Mouse (Mus musculus) thymus, adult 2 months (tissue): ENCODE measurements around the gene Inip. TPM values are rescaled to one million over a fixed set of nuclear protein-coding genes. Genes with fewer than 3 reads are reported as not detected.
A peak's percentile ranks its signal among the peaks of the same experiment; 100 is the strongest.

Experiments used
- DNase-seq: peaks from one replicate; pipeline ENCODE4 v3.0.0; 2021
- H3K27ac ChIP-seq: fragments of 200-500 bp; 2 replicates; pipeline ENCODE4 v1.5.1; 2012; ENCODE audit warnings: low read length, control low read depth; ENCODE audit not compliant: control insufficient read depth, insufficient read depth
- H3K27me3 ChIP-seq: fragments of 200-500 bp; 2 replicates; pipeline ENCODE4 v1.6.1; 2012; ENCODE audit warnings: mild to moderate bottlenecking, low read length, moderate library complexity, mixed read lengths; ENCODE audit not compliant: control insufficient read depth, insufficient read depth
- H3K36me3 ChIP-seq: fragments of 200-500 bp; 2 replicates; pipeline ENCODE4 v1.6.1; 2012; ENCODE audit warnings: mild to moderate bottlenecking, low read length, moderate library complexity; ENCODE audit not compliant: control insufficient read depth, insufficient read depth
- H3K4me1 ChIP-seq: fragments of 200-500 bp; replicated peaks from 2 replicates; pipeline ENCODE4 v1.6.1; 2012; ENCODE audit warnings: low read length; ENCODE audit not compliant: control insufficient read depth, insufficient read depth
- H3K4me3 ChIP-seq: fragments of 200-500 bp; 2 replicates; pipeline ENCODE4 v1.5.1; 2012; ENCODE audit warnings: mild to moderate bottlenecking, low read length, control low read depth, moderate library complexity; ENCODE audit not compliant: control insufficient read depth, insufficient read depth
- CTCF ChIP-seq: fragments of 200-500 bp; IDR thresholded peaks from 2 replicates; pipeline ENCODE4 v1.5.1; 2012; ENCODE audit warnings: mild to moderate bottlenecking, control low read depth, low read length, moderate library complexity, borderline replicate concordance; ENCODE audit not compliant: control insufficient read depth, poor library complexity, insufficient read depth; ENCODE audit errors: extremely low read depth
- POLR2A ChIP-seq: fragments of 200-500 bp; IDR thresholded peaks from 2 replicates; pipeline ENCODE4 v1.6.1; 2012; ENCODE audit warnings: mild to moderate bottlenecking, low read length, control low read depth, moderate library complexity; ENCODE audit not compliant: control insufficient read depth, poor library complexity, insufficient read depth; ENCODE audit errors: extremely low read depth
- WGBS: fragments of 180-500 bp; shearing (Covaris S2); methylation state at CpG from one replicate; pipeline ENCODE4 v1.1.7; 2018; 5-methylcytosine and 5-hydroxymethylcytosine counted together
- polyA plus RNA-seq: library from polyadenylated mRNA; depleted of rRNA; stranded (reverse); fragments of >200 nt; gene quantifications from 2 replicates; pipeline ENCODE4 v1.2.3, GENCODE M21; 2012

The Inip gene
- polyA plus RNA-seq, 1 experiment = 26.7 TPM

GRCm38 (mm10) chr4:59815121-59815810, 13.9 kb upstream of the Inip start:
- no peak for DNase-seq
- no peaks in the 10 kb centered on the region for H3K27me3 ChIP-seq
- H3K4me1 ChIP-seq = peaks cover 33% of the 10 kb centered on the region
- no peaks in the 10 kb centered on the region for H3K36me3 ChIP-seq
- no peak overlapping the region for H3K27ac ChIP-seq
- WGBS = 44% methylated on average over 4 of the region's 4 CpGs
- no peak overlapping the region for H3K4me3 ChIP-seq
- no peak for TF ChIP-seq POLR2A
- no peak for TF ChIP-seq CTCF

DNA sequence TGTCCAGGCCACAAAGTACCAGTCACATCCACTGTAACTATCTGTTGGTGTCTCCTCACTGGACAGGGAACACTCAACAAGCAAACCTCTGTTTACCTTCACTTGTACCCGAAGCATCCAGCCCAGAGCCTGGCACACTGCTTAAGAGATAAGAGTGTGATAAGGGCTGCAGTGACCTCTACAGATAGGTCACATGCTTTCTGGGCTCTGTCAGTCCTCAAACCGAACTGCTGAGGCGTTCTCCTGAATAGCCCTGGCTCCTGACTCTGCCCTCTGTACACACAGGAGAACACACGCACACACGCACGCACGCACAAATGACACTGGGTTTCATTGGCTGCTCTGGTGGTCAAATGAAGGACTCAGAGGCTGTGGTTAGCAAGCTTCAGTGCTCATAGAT, 12.7 kb upstream of the Inip start:
- Histone ChIP-seq H3K27ac (no peak overlapping the region), H3K36me3 (no peaks in the 10 kb centered on the region), H3K4me1 (peaks cover 24% of the 10 kb centered on the region), H3K27me3 (no peaks in the 10 kb centered on the region), H3K4me3 (no peak overlapping the region)
- 80% methylated on average over 7 of the region's 7 CpGs for WGBS
- no peak for TF ChIP-seq POLR2A
- TF ChIP-seq CTCF = no peak
- DNase-seq = no peak

- peak; percentile 37 for DNase-seq
- 70% methylated on average over 5 of the region's 5 CpGs for WGBS
- no peaks in the 10 kb centered on the region for H3K36me3 ChIP-seq
- no peak overlapping the region for H3K4me3 ChIP-seq
- H3K27ac ChIP-seq = no peak overlapping the region
- no peak for TF ChIP-seq CTCF
- TF ChIP-seq POLR2A = no peak
- peaks cover 23% of the 10 kb centered on the region for H3K4me1 ChIP-seq
- no peaks in the 10 kb centered on the region for H3K27me3 ChIP-seq
Measured at GRCm38 (mm10) chr4:59808396-59808795, 7.0 kb upstream of the Inip start.

- Histone ChIP-seq H3K4me1 (peaks cover 25% of the 10 kb centered on the region), H3K4me3 (no peak overlapping the region), H3K36me3 (no peaks in the 10 kb centered on the region), H3K27ac (no peak overlapping the region), H3K27me3 (no peaks in the 10 kb centered on the region)
- DNase-seq = no peak
- WGBS = 17% methylated on average over 2 of the region's 2 CpGs
- TF ChIP-seq CTCF = no peak
- no peak for TF ChIP-seq POLR2A
Measured at GRCm38 (mm10) chr4:59807521-59807920, 6.1 kb upstream of the Inip start.

- H3K4me3 ChIP-seq = peak overlapping the region; percentile 62
- TF ChIP-seq POLR2A (no peak), CTCF (no peak)
- DNase-seq = no peak
- no peak overlapping the region for H3K27ac ChIP-seq
- no peaks in the 10 kb centered on the region for H3K36me3 ChIP-seq
- H3K4me1 ChIP-seq = peaks cover 30% of the 10 kb centered on the region
- no peaks in the 10 kb centered on the region for H3K27me3 ChIP-seq
- WGBS = 6% methylated on average over 9 of the region's 9 CpGs
Measured at GRCm38 (mm10) chr4:59806879-59807195, 5.4 kb upstream of the Inip start.

DNA sequence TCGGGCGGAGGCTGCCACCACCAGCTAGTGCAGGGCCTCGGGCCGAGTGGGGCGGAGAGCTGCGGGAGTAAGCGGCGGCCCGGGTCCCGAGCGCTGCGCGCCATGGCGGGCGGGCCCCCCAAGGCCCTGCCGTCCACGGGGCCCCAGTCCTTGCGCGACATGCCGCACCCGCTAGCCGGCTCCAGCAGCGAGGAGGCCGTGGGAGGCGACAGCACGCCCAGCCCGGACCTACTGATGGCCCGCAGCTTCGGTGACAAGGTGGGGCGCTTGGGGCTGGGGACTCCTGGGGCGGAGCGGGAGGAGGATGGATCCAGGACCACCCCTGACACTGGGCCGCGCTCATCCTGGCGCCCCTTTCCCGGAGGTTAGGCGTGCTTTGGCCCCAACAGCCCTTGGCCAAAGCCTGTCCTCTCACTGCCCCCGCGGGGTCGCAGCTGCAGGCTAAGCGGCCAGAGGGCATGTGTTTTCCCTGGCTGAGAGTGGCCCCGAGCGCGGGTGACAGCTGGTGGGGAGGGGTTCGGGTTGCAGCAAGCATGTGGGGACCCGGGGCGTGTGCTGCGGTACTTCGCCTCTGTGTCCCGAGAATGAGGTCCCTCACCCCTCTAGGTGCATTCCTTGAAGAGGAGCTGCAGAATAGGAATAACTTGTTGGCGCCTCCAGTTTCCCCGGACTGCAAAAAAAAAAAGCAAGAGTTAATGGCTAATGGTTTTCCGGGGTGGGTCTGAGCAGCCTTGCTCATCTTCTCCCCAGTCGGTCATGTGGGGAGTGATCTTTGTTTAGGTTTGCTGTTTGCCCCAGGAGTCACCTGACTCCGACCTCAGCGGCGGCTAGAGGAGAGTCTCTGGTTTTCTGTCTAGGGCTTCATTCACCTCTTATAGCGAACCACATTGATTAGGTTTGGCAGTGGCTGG, 4.8 kb upstream of the Inip start:
- under 1% methylated on average over 58 of the region's 58 CpGs for WGBS
- peak; percentile 51 for DNase-seq
- Histone ChIP-seq H3K4me3 (peak overlapping the region; percentile 62), H3K36me3 (no peaks in the 10 kb centered on the region), H3K27me3 (no peaks in the 10 kb centered on the region), H3K27ac (no peak overlapping the region), H3K4me1 (peaks cover 30% of the 10 kb centered on the region)
- no peak for TF ChIP-seq POLR2A
- TF ChIP-seq CTCF = no peak

- Histone ChIP-seq H3K4me1 (peaks cover 30% of the 10 kb centered on the region), H3K36me3 (no peaks in the 10 kb centered on the region), H3K27me3 (no peaks in the 10 kb centered on the region), H3K27ac (peak within 1 kb of the TSS; percentile 47), H3K4me3 (peak within 1 kb of the TSS; percentile 62)
- WGBS = 7% methylated on average over 45 of the region's 45 CpGs
- peak; percentile 93 for DNase-seq
- TF ChIP-seq POLR2A (peak; percentile 72; the same call in 1 of the 2 replicates), CTCF (peak; percentile 63; the same call in 1 of the 2 replicates)
Measured at GRCm38 (mm10) chr4:59805181-59805967, 4.0 kb upstream of the Inip start, which contains the start of gene Snx30. Snx30 (plus strand) TSS chr4:59805840.
